Mouse (Mus musculus) adrenal gland, adult (tissue): ENCODE results near the gene Pcnt.
A peak's percentile ranks its signal among the peaks of the same experiment; 100 is the strongest.

Source experiments
- DNase-seq, 2 experiments: peaks; one replicate each; pipeline ENCODE4 v3.0.0; 2022 to 2023; ENCODE audit warnings: low spot score in 1 of 2; ENCODE audit not compliant: inconsistent age in 2 of 2

Pcnt gene

GRCm38 (mm10) chr10:76442178-76443088 lies at the start of gene Pcnt:
TSS of gene Pcnt (minus strand) at chr10:76442786.
- DNase-seq = peak; percentile 98 to 99

GRCm38 (mm10) chr10:76489205-76489604 lies 46.6 kb upstream of the Pcnt start:
- DNase-seq = no peak

GRCm38 (mm10) chr10:76488265-76488664 lies 45.7 kb upstream of the Pcnt start:
- DNase-seq = no peak

GRCm38 (mm10) chr10:76486302-76486701 lies 43.7 kb upstream of the Pcnt start:
- DNase-seq = no peak

GRCm38 (mm10) chr10:76481480-76481879 lies 38.9 kb upstream of the Pcnt start:
- DNase-seq = no peak

GRCm38 (mm10) chr10:76480851-76481250 lies 38.3 kb upstream of the Pcnt start:
- no peak for DNase-seq

- DNase-seq = no peak
These were observed 31.2 kb upstream of the Pcnt start for GRCm38 (mm10) chr10:76473759-76474158.

GRCm38 (mm10) chr10:76468203-76469162 lies 25.9 kb upstream of the Pcnt start, which contains the start of the genes Mcm3ap and Ybey:
TSS of gene Mcm3ap (plus strand) at chr10:76468927.
TSS of gene Ybey (minus strand) at chr10:76469114.
- DNase-seq = peak; percentile 88 to 96

- DNase-seq = no peak
These were observed 20.1 kb upstream of the Pcnt start for GRCm38 (mm10) chr10:76462721-76463120.

- no peak for DNase-seq
These were observed 19.7 kb upstream of the Pcnt start for GRCm38 (mm10) chr10:76462312-76462711.

GRCm38 (mm10) chr10:76461255-76461654 lies 18.7 kb upstream of the Pcnt start:
- peak; percentile 34 to 50 for DNase-seq

- peak; percentile 32 to 76 for DNase-seq
These were observed 12.7 kb upstream of the Pcnt start for GRCm38 (mm10) chr10:76455289-76455688.

GRCm38 (mm10) chr10:76448851-76449250 lies 6.3 kb upstream of the Pcnt start, which contains the start of gene 2610028H24Rik:
TSS of gene 2610028H24Rik (plus strand) at chr10:76449081.
- no peak for DNase-seq

- DNase-seq = no peak
These were observed 5.0 kb upstream of the Pcnt start for GRCm38 (mm10) chr10:76447406-76448229.

GRCm38 (mm10) chr10:76445996-76446681 lies 3.6 kb upstream of the Pcnt start:
- DNase-seq = no peak

GRCm38 (mm10) chr10:76440281-76440680 lies 2.3 kb downstream of the Pcnt start, which contains the start of gene AC141477.1:
TSS of gene AC141477.1 (minus strand) at chr10:76440444.
- DNase-seq = no peak

- DNase-seq = no peak
These were observed 3.3 kb downstream of the Pcnt start for GRCm38 (mm10) chr10:76439107-76439890.

GRCm38 (mm10) chr10:76433925-76434324 lies 8.7 kb downstream of the Pcnt start:
- DNase-seq = no peak

GRCm38 (mm10) chr10:76425674-76426073 lies 16.9 kb downstream of the Pcnt start:
- DNase-seq = no peak
